Mouse (Mus musculus): Measurements from ENCODE around the gene Uhrf1bp1.

The Uhrf1bp1 gene

GRCm38 (mm10) chr17:27839469-27840252 lies 16.6 kb upstream of the Uhrf1bp1 start:
- DNase-seq (ENCODE audit: low read depth, low spot score): peak; percentile 77

GRCm38 (mm10) chr17:27848351-27848750 lies 7.9 kb upstream of the Uhrf1bp1 start:
- no peak for DNase-seq (ENCODE audit: low read depth, low spot score)

- no peak for DNase-seq (ENCODE audit: low read depth, low spot score)
Measured at GRCm38 (mm10) chr17:27851076-27851475, 5.2 kb upstream of the Uhrf1bp1 start.

DNA sequence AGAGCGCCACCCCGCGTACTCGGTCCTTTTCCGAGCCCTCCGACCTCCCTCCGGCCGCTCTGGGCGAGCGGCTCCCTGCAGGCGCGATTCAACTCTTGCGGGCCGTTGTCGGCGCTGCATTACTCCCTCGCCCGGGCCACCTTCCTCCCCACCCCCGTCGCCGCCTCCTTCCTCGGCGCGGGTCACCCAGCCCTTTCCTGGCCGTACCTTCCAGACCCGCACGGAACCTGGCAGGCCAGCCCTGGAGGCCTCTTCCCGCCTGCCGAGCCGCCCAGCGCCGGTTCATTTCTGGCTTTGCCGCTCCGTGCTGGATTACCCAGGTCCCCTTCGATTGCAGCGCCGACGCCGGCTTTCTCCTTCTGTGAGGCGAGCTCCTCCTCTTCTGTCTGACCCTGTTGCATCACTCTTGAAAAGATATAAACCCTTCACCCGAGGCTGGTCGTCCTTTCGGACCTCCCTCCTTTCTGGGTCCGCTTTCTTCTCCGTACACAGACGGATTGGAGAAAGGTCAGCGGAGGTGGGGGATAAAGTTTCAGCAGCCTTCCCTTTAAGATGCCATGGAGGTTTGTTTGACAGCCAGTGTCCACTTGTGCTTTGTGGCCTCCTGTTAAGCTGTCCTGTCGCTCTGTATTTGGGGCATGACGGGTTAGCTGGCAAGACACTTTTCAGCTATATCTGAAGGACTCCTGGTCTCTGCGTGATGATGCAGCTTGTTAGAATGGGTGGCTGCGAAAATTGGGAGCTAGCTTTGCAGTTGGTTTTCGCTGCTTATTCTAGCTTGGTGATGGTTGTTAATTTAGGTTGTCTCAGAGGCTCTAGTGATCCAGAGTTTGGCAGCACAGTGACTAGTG lies 782 bp downstream of the Uhrf1bp1 start:
- DNase-seq (ENCODE audit: low read depth, low spot score): peak; percentile 43

DNA sequence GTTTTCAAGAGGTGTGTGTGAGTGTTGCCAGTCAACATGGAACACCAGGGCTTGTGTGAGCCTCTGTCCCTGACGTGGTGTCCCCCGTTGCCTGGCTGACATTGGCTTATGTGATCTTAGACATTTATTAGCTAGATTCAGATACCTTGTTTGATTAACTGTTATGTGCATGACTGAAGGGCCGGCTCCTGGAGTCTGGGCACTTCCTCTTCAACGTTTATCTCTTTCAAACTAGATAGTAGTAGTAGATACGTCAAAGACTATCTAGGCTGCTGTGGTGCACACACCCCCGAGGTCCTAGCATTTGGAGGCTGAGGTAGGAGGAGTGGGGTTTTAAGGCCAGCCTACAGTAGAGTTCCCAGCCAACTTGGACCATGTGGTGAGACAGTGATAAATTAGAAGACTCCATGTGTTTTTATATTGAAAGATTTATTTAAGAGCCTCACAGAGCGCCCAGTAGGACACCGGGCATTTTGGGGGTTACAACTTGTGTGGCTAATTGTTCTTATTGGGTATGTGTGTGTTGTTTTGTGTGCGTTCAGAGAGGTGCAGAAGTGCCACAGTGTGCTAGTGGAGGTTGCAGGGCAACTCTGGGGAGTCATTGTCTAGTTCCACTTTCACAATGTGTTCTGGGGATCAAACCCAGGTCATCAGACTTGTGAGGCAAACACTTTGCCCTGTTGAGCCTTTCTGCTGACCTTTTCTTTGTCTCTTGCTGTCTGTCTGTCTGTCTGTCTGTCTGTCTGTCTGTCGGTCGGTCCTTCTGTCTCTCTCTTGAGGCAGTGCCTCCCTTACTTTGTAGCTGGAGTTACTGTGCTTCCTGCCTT lies 1.6 kb downstream of the Uhrf1bp1 start:
- peak; percentile 31 for DNase-seq (ENCODE audit: low read depth, low spot score)

DNA sequence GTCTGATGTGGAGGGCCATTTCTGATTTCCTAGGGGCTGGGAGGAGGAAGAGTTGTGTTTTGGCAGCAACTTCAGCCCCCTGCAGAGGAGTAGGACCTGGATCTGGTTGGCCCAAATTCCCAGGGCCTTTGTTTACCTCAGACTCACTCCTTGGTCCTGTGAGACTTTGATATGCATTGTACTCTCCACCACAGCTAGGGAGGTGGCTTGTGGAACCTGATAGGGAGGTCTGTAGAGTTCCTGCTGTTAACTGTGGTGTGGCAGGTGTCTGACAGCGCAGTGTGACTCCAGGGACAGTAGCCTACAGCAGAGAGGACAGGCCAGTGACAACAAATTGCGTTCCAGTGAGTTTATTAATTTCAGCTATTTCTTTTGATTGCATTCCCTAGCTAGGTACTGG lies 2.9 kb downstream of the Uhrf1bp1 start:
- no peak for DNase-seq (ENCODE audit: low read depth, low spot score)

DNA sequence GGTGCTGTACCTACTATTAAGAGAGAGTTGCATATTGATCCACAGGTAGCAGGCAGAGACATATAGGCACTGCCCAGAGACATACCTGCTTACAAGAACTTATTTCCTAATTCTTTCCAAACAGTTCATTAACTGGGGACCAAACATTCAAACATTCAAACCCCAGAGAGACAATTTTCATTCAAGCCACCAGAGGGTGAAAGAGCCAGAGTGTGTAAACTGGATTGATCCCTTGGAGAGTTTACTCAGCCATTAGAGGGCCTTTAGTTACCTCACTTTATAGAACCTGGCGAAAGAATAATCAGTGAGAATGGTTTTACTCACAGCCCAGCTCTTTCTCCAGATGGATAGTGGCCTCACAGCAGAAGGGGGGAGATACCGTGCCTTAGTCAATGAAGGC lies 9.2 kb downstream of the Uhrf1bp1 start:
- no peak for DNase-seq (ENCODE audit: low read depth, low spot score)

- no peak for DNase-seq (ENCODE audit: low read depth, low spot score)
Measured at GRCm38 (mm10) chr17:27866737-27867136, 10.5 kb downstream of the Uhrf1bp1 start.

GRCm38 (mm10) chr17:27871851-27872250 lies 15.6 kb downstream of the Uhrf1bp1 start:
- no peak for DNase-seq (ENCODE audit: low read depth, low spot score)

GRCm38 (mm10) chr17:27873583-27873982 lies 17.3 kb downstream of the Uhrf1bp1 start:
- DNase-seq (ENCODE audit: low read depth, low spot score): no peak

GRCm38 (mm10) chr17:27874510-27874909 lies 18.3 kb downstream of the Uhrf1bp1 start:
- DNase-seq (ENCODE audit: low read depth, low spot score): no peak

DNA sequence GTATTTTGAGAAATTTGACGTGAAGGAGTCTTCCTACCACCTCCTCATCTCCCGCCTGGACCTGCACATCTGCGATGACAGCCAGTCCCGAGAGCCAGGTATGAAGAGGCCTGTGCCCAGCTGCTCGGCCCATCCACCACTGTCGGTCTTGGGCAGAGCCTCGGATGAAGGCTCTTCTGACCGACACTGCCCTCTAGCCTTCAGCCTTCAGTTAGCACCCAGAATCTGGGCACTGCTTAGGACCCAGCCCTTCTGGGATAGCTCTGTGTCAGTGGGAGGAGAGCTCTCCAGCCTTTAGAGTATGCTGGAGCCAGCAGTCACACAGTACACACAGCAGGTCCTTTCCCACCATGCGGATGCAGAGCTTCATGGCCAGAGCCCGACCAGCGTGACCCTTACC lies 25.3 kb downstream of the Uhrf1bp1 start:
- no peak for DNase-seq (ENCODE audit: low read depth, low spot score)

DNA sequence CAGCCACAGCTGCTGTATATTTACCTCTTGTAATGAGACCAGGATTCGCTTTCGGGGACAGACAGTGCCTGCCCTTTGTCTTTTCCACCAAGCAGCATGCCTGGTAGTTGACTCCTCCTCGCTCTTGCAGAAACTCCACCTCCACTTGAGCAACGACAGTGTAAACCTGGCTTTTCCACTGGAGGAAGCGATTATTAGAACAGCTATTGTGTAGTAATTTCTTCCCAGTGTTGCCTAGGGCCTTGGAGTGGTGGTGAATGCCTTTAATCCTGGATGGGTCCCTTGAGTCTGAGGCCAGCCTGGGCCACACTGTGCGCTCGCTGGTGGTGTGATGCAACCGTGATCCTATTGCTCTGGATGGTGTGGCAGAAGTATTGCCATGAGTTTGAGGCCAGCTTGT lies 26.9 kb downstream of the Uhrf1bp1 start:
- no peak for DNase-seq (ENCODE audit: low read depth, low spot score)

GRCm38 (mm10) chr17:27883994-27884393 lies 27.8 kb downstream of the Uhrf1bp1 start:
- DNase-seq (ENCODE audit: low read depth, low spot score): no peak

- no peak for DNase-seq (ENCODE audit: low read depth, low spot score)
Measured at GRCm38 (mm10) chr17:27886499-27887210, 30.4 kb downstream of the Uhrf1bp1 start.

DNA sequence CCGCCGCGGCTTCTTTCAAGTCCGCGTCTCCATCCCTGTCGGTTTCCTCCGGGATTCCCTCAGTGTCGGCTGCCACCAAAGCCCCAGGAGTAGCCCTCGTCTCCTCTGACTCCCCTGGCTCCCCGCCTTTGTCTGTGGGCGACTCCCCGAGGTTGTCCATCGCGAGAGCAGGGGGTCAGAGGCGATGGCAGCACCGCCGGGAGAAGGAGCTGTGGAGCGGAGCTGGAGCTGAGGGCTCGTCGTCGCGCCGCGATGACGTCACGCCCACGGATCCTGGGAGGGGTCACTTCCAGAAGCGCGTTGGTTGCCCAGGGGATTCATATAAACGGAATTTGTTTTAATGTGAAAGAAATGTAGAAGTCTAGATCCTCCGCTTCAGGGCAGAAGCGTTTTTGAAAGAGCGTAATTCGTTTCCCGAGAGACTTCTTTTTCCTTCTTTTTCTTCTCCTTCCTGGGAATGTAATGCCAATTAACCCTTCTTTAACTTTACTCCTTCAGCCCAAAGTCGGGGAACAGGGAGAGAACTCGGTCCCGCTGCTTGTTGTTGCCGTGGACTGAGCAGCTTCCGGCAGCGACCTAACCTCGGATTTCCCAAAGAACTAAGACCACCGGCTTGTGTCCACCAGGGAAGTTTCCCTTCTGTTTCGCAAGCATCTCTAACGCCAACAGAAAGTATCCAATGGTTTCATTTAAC lies 51.4 kb downstream of the Uhrf1bp1 start:
- peak; percentile 81 for DNase-seq (ENCODE audit: low read depth, low spot score)

DNA sequence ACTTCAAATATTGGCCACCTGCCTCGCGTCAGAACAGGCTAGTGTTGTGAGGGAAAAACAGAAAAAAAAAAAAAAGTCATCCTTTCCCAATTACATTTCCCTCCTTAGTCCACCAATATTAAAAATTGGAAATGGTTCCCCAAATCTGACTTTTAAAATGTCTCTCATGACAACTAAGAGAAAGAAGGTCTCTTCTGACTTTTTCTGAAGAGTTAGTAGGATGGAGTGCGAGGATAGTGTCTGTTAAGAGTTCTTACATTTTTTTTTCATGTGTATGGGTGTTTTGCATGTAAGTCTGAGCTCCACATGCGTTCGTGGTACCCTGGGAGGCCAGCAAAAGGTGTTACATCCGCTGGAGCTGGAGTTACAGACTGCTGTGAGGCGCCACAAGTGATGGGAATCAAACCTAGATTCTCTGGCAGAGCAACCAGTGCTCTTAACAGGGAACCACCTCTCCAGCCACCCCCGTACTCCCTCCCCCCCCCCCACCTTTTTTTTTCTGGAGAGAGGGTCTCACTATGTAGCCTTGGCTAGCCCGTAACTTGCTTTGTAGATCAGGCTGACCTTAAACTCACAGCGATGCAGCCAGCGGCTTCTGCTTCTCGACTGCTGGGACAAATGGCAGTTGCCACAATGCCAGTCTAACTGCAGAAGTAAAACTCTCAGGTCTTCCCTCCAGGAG lies 52.1 kb downstream of the Uhrf1bp1 start:
- no peak for DNase-seq (ENCODE audit: low read depth, low spot score)

DNA sequence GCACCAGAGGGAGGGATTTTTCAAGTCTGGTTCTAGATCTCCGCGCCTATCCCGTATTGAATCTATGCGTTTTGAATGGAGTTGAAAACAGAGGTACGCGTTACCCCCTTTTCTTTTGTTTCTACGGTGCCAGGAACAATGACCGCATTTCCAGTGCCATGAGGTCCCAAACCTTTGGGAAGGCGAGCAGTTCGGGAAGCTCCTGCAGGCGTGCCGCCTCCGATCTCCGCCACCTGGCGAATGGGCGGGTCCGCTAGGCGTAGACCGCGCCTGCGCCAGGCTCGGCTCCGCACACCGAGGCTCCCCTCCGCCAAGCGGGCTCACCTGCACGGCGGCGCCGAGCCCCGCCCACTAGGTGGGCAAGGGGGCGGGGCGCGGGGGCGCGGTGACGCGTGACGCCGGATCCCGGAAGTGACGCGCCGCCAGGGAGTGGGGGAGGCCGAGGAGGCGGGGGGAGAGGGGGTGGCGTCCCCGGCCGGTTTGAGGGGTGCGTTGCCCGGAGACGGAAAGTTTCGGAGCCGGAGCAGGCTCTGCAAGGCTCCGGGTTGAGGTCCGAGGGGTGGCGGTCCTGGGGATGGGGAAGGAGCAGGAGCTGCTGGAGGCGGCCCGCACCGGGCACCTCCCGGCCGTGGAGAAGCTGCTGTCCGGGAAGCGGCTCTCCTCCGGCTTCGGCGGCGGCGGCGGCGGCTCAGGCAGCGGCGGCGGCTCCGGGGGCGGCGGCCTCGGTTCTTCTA lies 52.8 kb downstream of the Uhrf1bp1 start, which contains the start of gene Anks1:
TSS of gene Anks1 (plus strand) at position 419 of the 734 bp plus-strand sequence.
- peak; percentile 66 for DNase-seq (ENCODE audit: low read depth, low spot score)
